Mouse (Mus musculus) thymus, adult 2 months (tissue): Measurements from ENCODE around the gene Slc38a10. TPM values are rescaled to one million over a fixed set of nuclear protein-coding genes. Genes with fewer than 3 reads are reported as not detected.

ENCODE experiments used
- DNase-seq: peaks from one replicate; pipeline ENCODE4 v3.0.0; 2021
- H3K27ac ChIP-seq: fragments of 200-500 bp; 2 replicates; pipeline ENCODE4 v1.5.1; 2012; ENCODE audit warnings: low read length, control low read depth; ENCODE audit not compliant: control insufficient read depth, insufficient read depth
- H3K27me3 ChIP-seq: fragments of 200-500 bp; 2 replicates; pipeline ENCODE4 v1.6.1; 2012; ENCODE audit warnings: mild to moderate bottlenecking, low read length, moderate library complexity, mixed read lengths; ENCODE audit not compliant: control insufficient read depth, insufficient read depth
- H3K36me3 ChIP-seq: fragments of 200-500 bp; 2 replicates; pipeline ENCODE4 v1.6.1; 2012; ENCODE audit warnings: mild to moderate bottlenecking, low read length, moderate library complexity; ENCODE audit not compliant: control insufficient read depth, insufficient read depth
- H3K4me1 ChIP-seq: fragments of 200-500 bp; replicated peaks from 2 replicates; pipeline ENCODE4 v1.6.1; 2012; ENCODE audit warnings: low read length; ENCODE audit not compliant: control insufficient read depth, insufficient read depth
- H3K4me3 ChIP-seq: fragments of 200-500 bp; 2 replicates; pipeline ENCODE4 v1.5.1; 2012; ENCODE audit warnings: mild to moderate bottlenecking, low read length, control low read depth, moderate library complexity; ENCODE audit not compliant: control insufficient read depth, insufficient read depth
- CTCF ChIP-seq: fragments of 200-500 bp; IDR thresholded peaks from 2 replicates; pipeline ENCODE4 v1.5.1; 2012; ENCODE audit warnings: mild to moderate bottlenecking, control low read depth, low read length, moderate library complexity, borderline replicate concordance; ENCODE audit not compliant: control insufficient read depth, poor library complexity, insufficient read depth; ENCODE audit errors: extremely low read depth
- POLR2A ChIP-seq: fragments of 200-500 bp; IDR thresholded peaks from 2 replicates; pipeline ENCODE4 v1.6.1; 2012; ENCODE audit warnings: mild to moderate bottlenecking, low read length, control low read depth, moderate library complexity; ENCODE audit not compliant: control insufficient read depth, poor library complexity, insufficient read depth; ENCODE audit errors: extremely low read depth
- WGBS: fragments of 180-500 bp; shearing (Covaris S2); methylation state at CpG from one replicate; pipeline ENCODE4 v1.1.7; 2018; 5-methylcytosine and 5-hydroxymethylcytosine counted together
- polyA plus RNA-seq: library from polyadenylated mRNA; depleted of rRNA; stranded (reverse); fragments of >200 nt; gene quantifications from 2 replicates; pipeline ENCODE4 v1.2.3, GENCODE M21; 2012

Gene Slc38a10
- polyA plus RNA-seq, 1 experiment, result 167 TPM

DNA sequence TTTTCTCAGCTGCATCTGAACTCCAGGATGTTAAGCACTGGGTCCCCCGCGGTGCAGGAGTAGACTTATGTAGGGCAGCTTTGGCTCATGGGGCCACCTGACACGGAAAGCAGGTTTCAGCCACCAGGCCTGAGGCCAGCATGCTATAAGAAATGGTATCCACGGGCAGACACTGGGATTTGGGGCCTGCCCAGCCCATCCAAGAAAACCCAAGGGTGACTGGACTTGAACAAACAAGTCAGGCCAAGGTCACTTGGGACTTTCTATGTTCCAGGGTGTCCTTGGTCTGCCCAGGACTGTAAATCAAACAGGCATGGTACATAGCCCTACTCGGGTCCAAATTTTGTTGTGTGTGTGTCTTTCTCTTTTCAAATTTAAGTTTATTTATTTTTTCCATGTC is 15.9 kb upstream of the Slc38a10 start:
- no peak for TF ChIP-seq POLR2A
- no peak for TF ChIP-seq CTCF
- no peak for DNase-seq
- WGBS, result 88% methylated on average over 5 of the region's 5 CpGs
- Histone ChIP-seq H3K27ac (no peak overlapping the region), H3K27me3 (no peaks in the 10 kb centered on the region), H3K4me1 (peaks cover 14% of the 10 kb centered on the region), H3K36me3 (no peaks in the 10 kb centered on the region), H3K4me3 (no peak overlapping the region)

DNA sequence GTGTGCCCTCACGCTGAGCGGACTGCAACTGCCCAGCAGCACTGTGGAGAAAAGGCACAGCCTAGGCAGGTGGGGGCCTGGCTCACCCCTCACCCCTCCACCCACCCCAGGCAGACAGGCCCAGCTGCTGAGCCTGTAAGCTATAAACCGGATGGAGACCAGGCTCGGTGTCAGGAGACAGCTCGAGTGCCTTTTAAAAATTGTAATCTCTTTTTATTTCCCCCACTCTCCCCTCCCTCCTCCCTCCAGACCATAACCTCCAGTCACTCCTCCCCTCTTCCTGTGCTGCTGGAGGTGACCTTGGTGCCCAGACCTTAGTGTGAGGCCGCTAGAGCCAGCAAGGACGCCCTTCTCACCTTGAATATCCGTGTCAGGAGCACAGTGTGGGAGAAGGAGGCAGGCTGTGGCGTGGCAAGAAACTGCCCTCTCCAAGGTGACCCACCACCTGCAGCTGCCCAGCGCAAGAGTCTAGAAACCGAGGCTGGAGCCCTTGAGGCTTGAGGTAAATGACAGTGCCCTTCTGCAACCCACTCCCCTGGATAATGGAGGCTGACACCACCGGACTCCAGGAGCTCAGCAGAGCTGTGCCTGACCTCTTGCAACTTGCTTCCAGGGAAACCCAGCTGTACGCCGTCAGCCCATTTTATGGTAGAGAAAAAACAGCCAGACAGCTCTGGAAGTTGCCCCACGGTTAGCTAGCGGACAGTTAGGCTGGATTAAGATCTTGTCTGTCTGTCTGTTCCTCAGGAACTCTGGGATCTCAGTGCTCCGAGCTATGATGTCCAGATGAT is 13.5 kb upstream of the Slc38a10 start:
- no peaks in the 10 kb centered on the region for H3K36me3 ChIP-seq
- no peak for DNase-seq
- TF ChIP-seq CTCF (no peak), POLR2A (no peak)
- H3K4me1 ChIP-seq, result peaks cover 13% of the 10 kb centered on the region
- H3K27me3 ChIP-seq, result no peaks in the 10 kb centered on the region
- no peak overlapping the region for H3K4me3 ChIP-seq
- WGBS, result 66% methylated on average over 17 of the region's 17 CpGs
- H3K27ac ChIP-seq, result no peak overlapping the region

DNA sequence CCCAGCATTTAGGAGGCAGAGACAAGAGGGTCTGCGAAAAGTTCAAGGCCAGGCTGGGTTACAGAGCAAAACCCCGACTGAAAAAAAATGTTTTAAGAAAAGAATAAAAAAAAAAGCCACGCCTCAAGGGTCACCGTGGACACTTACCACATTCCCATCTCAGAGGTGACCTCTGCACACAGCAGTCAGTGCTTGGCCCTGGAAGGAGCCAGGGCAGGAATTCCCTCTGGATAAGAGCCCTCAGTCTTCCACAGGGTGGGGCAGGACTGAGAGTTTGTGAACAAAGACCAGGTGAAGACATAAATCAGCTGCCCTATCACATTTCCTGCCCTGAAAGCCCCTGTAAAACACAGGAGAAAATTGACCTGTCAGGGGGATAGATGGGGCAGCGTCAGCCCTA is 12.9 kb upstream of the Slc38a10 start:
- Histone ChIP-seq H3K27ac (no peak overlapping the region), H3K36me3 (no peaks in the 10 kb centered on the region), H3K4me1 (peaks cover 13% of the 10 kb centered on the region), H3K4me3 (no peak overlapping the region), H3K27me3 (no peaks in the 10 kb centered on the region)
- DNase-seq, result no peak
- 74% methylated on average over 5 of the region's 5 CpGs for WGBS
- TF ChIP-seq POLR2A (no peak), CTCF (no peak)

DNA sequence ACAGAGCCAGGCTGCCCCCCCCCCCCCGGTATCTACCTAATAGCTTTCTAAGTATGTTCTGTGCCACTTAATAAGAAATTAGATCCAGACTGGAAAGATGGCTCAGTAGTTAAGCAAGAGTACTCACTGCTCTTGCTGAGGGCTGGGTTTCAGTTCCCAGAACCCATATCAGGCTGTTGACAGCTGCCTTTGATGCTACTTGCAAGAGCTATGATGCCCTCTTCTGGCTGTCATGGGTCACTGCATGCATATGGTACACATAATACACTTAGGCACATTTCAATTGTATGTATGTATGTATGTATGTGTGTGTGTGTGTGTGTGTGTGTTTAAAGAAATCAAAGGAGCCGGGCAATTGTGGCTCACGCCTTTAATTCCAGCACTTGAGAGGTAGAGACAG is 12.1 kb upstream of the Slc38a10 start:
- Histone ChIP-seq H3K27me3 (no peaks in the 10 kb centered on the region), H3K27ac (no peak overlapping the region), H3K4me1 (peaks cover 20% of the 10 kb centered on the region), H3K36me3 (no peaks in the 10 kb centered on the region), H3K4me3 (no peak overlapping the region)
- no peak for TF ChIP-seq CTCF
- no peak for TF ChIP-seq POLR2A
- WGBS, result 92% methylated on average over 3 of the region's 3 CpGs
- no peak for DNase-seq

DNA sequence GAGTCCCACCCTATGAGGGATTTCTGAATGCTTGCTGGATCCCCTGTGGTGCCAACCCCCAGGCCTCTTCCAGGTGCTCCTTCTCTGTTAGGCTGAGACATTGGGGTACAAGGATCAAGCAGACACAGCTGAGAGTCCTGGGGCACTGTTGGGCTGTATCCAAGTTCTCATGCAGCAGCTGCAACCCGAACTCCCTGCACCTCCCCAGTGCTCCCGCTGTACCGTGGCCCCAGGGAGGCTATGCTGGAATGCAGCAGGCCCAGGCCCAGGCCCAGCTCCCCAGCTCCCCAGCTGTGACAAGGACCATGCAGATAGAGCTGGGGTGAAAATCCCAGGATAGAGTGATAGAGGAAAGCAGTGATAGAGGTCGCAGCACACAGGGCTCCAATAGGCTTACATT is 10.1 kb upstream of the Slc38a10 start:
- peaks cover 20% of the 10 kb centered on the region for H3K4me1 ChIP-seq
- H3K27me3 ChIP-seq, result no peaks in the 10 kb centered on the region
- no peak overlapping the region for H3K27ac ChIP-seq
- TF ChIP-seq CTCF (no peak), POLR2A (no peak)
- DNase-seq, result no peak
- 93% methylated on average over 4 of the region's 4 CpGs for WGBS
- no peak overlapping the region for H3K4me3 ChIP-seq
- no peaks in the 10 kb centered on the region for H3K36me3 ChIP-seq

DNA sequence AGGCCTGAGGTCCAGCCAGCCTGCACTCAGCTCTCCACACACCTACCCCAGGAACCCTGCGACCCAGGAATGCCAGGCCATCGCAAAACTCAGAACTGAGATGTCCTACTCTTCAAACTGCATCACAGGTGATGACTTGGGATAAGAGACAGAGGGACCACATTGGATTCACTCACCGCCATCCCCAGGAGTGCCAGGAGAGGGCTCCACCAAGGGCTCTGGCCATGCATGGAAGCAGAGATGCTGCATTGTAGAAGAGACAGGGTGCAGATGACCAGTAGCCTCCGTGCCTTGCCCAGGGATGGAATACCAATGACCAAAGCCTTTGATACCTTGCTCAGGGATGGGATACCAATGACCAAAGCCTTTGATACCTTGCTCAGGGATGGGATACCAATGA is 9.3 kb upstream of the Slc38a10 start:
- no peak for TF ChIP-seq POLR2A
- TF ChIP-seq CTCF, result peak; percentile 46; the same call in 1 of the 2 replicates
- Histone ChIP-seq H3K36me3 (no peaks in the 10 kb centered on the region), H3K4me3 (no peak overlapping the region), H3K27ac (no peak overlapping the region), H3K27me3 (no peaks in the 10 kb centered on the region), H3K4me1 (peaks cover 20% of the 10 kb centered on the region)
- peak; percentile 26 for DNase-seq
- WGBS, result 95% methylated on average over 4 of the region's 4 CpGs
